Mouse (Mus musculus): ENCODE results near the gene Ttc7b.

DNA sequence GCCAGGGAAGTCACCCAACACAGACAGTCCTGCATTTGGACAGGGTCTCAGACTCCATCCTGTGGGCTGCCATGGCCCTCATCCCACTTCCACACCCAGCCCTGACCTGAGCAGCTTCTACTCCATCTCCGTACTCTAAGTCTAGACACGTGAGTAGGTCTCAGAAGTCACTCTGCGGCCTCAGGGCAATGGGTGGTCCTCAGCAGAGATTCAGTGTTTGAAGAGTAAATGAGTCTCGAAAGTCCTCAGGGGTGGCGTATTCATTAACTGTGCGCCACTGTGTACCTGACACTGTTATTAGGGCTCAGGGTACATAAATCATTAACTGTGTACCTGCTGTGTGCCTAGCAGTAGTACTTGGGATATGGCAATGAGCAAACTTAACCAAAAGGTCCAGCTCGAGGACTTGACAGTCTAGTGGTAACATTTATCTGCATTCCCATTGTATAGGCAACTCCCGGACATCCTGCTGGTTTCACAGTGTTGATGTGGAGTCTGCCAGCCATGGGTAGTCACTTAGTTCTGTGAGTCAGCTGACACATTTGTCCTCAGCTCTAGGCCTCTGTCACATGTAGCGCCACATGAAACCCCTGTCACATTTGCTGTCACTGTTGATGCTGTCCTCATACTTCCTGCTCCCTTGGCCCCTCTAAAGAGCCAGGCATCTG lies 10.9 kb downstream of the Ttc7b start:
- no peak for TF ChIP-seq EP300 (IDR thresholded peaks at IDR 0.05; ENCODE audit: low read depth)
- TF ChIP-seq CTCF (IDR thresholded peaks at IDR 0.05; ENCODE audit: low read depth) = no peak

Data from liver, postnatal 0 days (tissue).